Mouse (Mus musculus) spleen, adult 2 months (tissue): ENCODE results near the gene Timm13.

Source experiments
- CTCF ChIP-seq: fragments of 200-500 bp; IDR thresholded peaks from 2 replicates; pipeline ENCODE4 v1.5.1; 2011; ENCODE audit warnings: mild to moderate bottlenecking, inconsistent platforms; ENCODE audit not compliant: insufficient read depth, insufficient read length, insufficient replicate concordance; ENCODE audit errors: extremely low read depth
- POLR2A ChIP-seq: fragments of 200-500 bp; IDR thresholded peaks from 2 replicates; pipeline ENCODE4 v1.6.1; 2011; ENCODE audit warnings: low read depth, low read length, inconsistent platforms

DNA sequence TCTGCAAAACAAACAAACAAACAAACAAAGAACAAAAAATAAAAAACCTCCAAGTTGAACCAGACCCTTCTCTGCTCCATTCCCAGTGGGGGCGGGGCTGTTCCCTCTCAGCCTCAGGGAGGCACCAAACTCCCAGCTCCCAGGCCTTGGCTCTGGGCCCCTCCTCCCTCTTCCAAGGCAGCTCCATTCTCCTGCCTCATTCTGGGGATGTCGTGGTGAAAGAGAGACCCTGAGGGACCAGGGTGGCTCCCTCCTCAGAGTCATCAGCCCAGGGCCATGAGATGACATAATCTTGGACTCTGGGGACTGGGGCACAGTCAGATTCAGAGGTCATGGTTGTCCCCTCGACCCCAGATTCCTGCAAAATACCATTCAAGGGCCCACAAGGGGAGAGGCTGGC lies 24.2 kb downstream of the Timm13 start:
- no peak for TF ChIP-seq CTCF
- no peak for TF ChIP-seq POLR2A
